Mouse (Mus musculus) CH12.LX (cell line): Measurements from ENCODE around the gene Krtap24-1. TPM values are rescaled to one million over a fixed set of nuclear protein-coding genes. Genes with fewer than 3 reads are reported as not detected.

Experiments
- DNase-seq: peaks from one replicate; pipeline ENCODE4 v3.0.0-alpha.2; 2013; ENCODE audit errors: extremely low read depth
- H3K27ac ChIP-seq: 2 replicates; pipeline ENCODE4 v1.5.1; 2012; ENCODE audit warnings: low read depth, mild to moderate bottlenecking, control low read depth, moderate library complexity; ENCODE audit not compliant: insufficient read depth
- H3K27me3 ChIP-seq: replicated peaks from 2 replicates; pipeline ENCODE3; 2012; ENCODE audit warnings: inconsistent platforms
- H3K36me3 ChIP-seq, 2 experiments: replicated peaks in 1 of 2; 2 replicates each; pipeline versions ENCODE3 to v1.6.1; 2012; ENCODE audit warnings: inconsistent platforms in 1 of 2, low read length in 1 of 2, mild to moderate bottlenecking in 1 of 2, mixed read lengths in 1 of 2, moderate library complexity in 1 of 2; ENCODE audit not compliant: control insufficient read depth in 1 of 2, insufficient read depth in 1 of 2
- H3K4me1 ChIP-seq, 2 experiments: 2 replicates each; pipeline ENCODE4 v1.6.1; 2012; ENCODE audit warnings: inconsistent platforms in 1 of 2, moderate library complexity in 1 of 2; ENCODE audit not compliant: insufficient read depth in 2 of 2, control insufficient read depth in 1 of 2
- H3K4me2 ChIP-seq: 2 replicates; pipeline ENCODE4 v1.6.1; 2012; ENCODE audit warnings: low read depth, mild to moderate bottlenecking, control low read depth; ENCODE audit not compliant: poor library complexity, insufficient read depth, severe bottlenecking
- H3K4me3 ChIP-seq, 3 experiments: fragments of 150-350 bp in 1 of 3; sonication (generic) in 1 of 3; replicated peaks in 1 of 3; 2 replicates each; pipeline versions ENCODE3 to v1.5.1; 2011 to 2012; ENCODE audit warnings: low read depth in 2 of 3, low read length in 2 of 3, mild to moderate bottlenecking in 2 of 3, moderate library complexity in 2 of 3, control low read depth in 1 of 3, improper control_type of control experiment in 1 of 3, inconsistent platforms in 1 of 3, mixed read lengths in 1 of 3; ENCODE audit not compliant: poor library complexity in 1 of 3
- H3K79me2 ChIP-seq: replicated peaks from 2 replicates; pipeline ENCODE4 v1.6.1; 2012; ENCODE audit warnings: mild to moderate bottlenecking, moderate library complexity; ENCODE audit not compliant: control insufficient read depth, poor library complexity, insufficient read depth, severe bottlenecking; ENCODE audit errors: extremely low read depth
- H3K9ac ChIP-seq: 2 replicates; pipeline ENCODE4 v1.6.1; 2012; ENCODE audit warnings: low read depth, mild to moderate bottlenecking, control low read depth, moderate library complexity; ENCODE audit not compliant: insufficient read depth
- H3K9me3 ChIP-seq: replicated peaks from 2 replicates; pipeline ENCODE3; 2012; ENCODE audit warnings: low read length, inconsistent platforms, mixed read lengths
- BHLHE40 ChIP-seq: IDR thresholded peaks from 2 replicates; pipeline ENCODE4 v1.6.1; 2011; ENCODE audit warnings: mild to moderate bottlenecking, low read depth, low read length, improper control_type of control experiment
- CHD2 ChIP-seq: IDR thresholded peaks from 2 replicates; pipeline ENCODE4 v1.6.1; 2011; ENCODE audit warnings: low read length, improper control_type of control experiment
- CTCF ChIP-seq, 2 experiments: IDR thresholded peaks in 1 of 2; conservative IDR thresholded peaks in 1 of 2; 2 replicates each; pipeline ENCODE4 v1.5.1; 2011 to 2012; ENCODE audit warnings: low read depth in 2 of 2, low read length in 2 of 2, improper control_type of control experiment in 1 of 2, inconsistent platforms in 1 of 2, mild to moderate bottlenecking in 1 of 2, moderate library complexity in 1 of 2
- E2F4 ChIP-seq: IDR thresholded peaks from 2 replicates; pipeline ENCODE4 v1.6.1; 2011; ENCODE audit warnings: low read depth, low read length, improper control_type of control experiment; ENCODE audit not compliant: insufficient replicate concordance
- EP300 ChIP-seq: IDR thresholded peaks from 2 replicates; pipeline ENCODE4 v1.6.1; 2011; ENCODE audit warnings: low read length, improper control_type of control experiment
- IRF4 ChIP-seq: IDR thresholded peaks from 2 replicates; pipeline ENCODE4 v1.6.1; 2014; ENCODE audit warnings: low read depth, mild to moderate bottlenecking, inconsistent platforms, low read length, improper control_type of control experiment
- JUN ChIP-seq: IDR thresholded peaks from 2 replicates; pipeline ENCODE4 v1.6.1; 2011; ENCODE audit warnings: low read depth, mild to moderate bottlenecking, low read length, improper control_type of control experiment, moderate library complexity; ENCODE audit not compliant: insufficient read depth
- JUND ChIP-seq: conservative IDR thresholded peaks from 2 replicates; pipeline ENCODE4 v1.6.1; 2011; ENCODE audit warnings: low read depth, low read length, improper control_type of control experiment
- MAFK ChIP-seq: IDR thresholded peaks from 2 replicates; pipeline ENCODE4 v1.6.1; 2011; ENCODE audit warnings: low read length, improper control_type of control experiment; ENCODE audit not compliant: insufficient replicate concordance
- MAX ChIP-seq: IDR thresholded peaks from 2 replicates; pipeline ENCODE4 v1.6.1; 2011; ENCODE audit warnings: low read length, improper control_type of control experiment
- MEF2A ChIP-seq: IDR thresholded peaks from 2 replicates; pipeline ENCODE4 v1.6.1; 2014; ENCODE audit warnings: low read depth, mild to moderate bottlenecking, inconsistent platforms, low read length, improper control_type of control experiment, borderline replicate concordance
- PAX5 ChIP-seq: IDR thresholded peaks from 2 replicates; pipeline ENCODE4 v1.6.1; 2012; ENCODE audit warnings: low read length, inconsistent platforms, mixed read lengths
- RCOR1 ChIP-seq: conservative IDR thresholded peaks from 2 replicates; pipeline ENCODE4 v1.6.1; 2012; ENCODE audit warnings: low read depth, mild to moderate bottlenecking, inconsistent platforms, low read length, improper control_type of control experiment
- TBP ChIP-seq: conservative IDR thresholded peaks from 2 replicates; pipeline ENCODE4 v1.6.1; 2011; ENCODE audit warnings: low read depth, low read length, improper control_type of control experiment
- TCF12 ChIP-seq: IDR thresholded peaks from 2 replicates; pipeline ENCODE4 v1.6.1; 2014; ENCODE audit warnings: low read depth, mild to moderate bottlenecking, inconsistent platforms, low read length, improper control_type of control experiment
- UBTF ChIP-seq: IDR thresholded peaks from 2 replicates; pipeline ENCODE4 v1.6.1; 2012; ENCODE audit warnings: low read depth, mild to moderate bottlenecking, inconsistent platforms, low read length, improper control_type of control experiment, moderate library complexity
- USF2 ChIP-seq: conservative IDR thresholded peaks from 2 replicates; pipeline ENCODE4 v1.6.1; 2011; ENCODE audit warnings: low read depth, low read length, improper control_type of control experiment
- dilution Hi-C: fragments of 300-500 bp; cut with MboI; formaldehyde crosslinking; loops from 2 replicates; pipeline ENCODE4 v1.14.3; 2020; ENCODE audit warnings: low sequenced_read_pairs; ENCODE audit not compliant: extremely low pct_unique_long_range_greater_than_20kb, extremely low pct_ligation_motif_present
- in situ Hi-C: fragments of 300-500 bp; cut with MboI; formaldehyde crosslinking; loops from 3 replicates; pipeline ENCODE4 v1.14.3; 2019; ENCODE audit warnings: low sequenced_read_pairs, low pct_ligation_motif_present, low pct_unique_long_range_greater_than_20kb, mixed read lengths
- polyA plus RNA-seq: library from polyadenylated mRNA; unstranded; fragments of >175 nt; gene quantifications from 2 replicates; pipeline ENCODE4 v1.2.1, GENCODE M21; 2012; ENCODE audit warnings: low read depth; ENCODE audit not compliant: insufficient read length
- total RNA-seq, 2 experiments: library from RNA; depleted of rRNA; stranded (reverse); fragments of 300-350 nt in 1 of 2; fragments of >200 nt in 1 of 2; gene quantifications; 2 replicates each; pipeline ENCODE4 v1.2.3; 2012 to 2014

Krtap24-1 gene
- total and polyA plus RNA-seq, 3 experiments, result not detected

- Histone ChIP-seq H3K27ac (no peak overlapping the region), H3K4me3 (no peak overlapping the region), H3K4me2 (no peak overlapping the region), H3K9me3 (peaks cover 48% of the 10 kb centered on the region), H3K27me3 (no peaks in the 10 kb centered on the region), H3K9ac (no peak overlapping the region), H3K36me3 (no peaks in the 10 kb centered on the region), H3K79me2 (no peaks in the 10 kb centered on the region), H3K4me1 (no peaks in the 10 kb centered on the region)
- no peak for DNase-seq
- no peak for TF ChIP-seq UBTF
- TF ChIP-seq TBP, result no peak
- TF ChIP-seq E2F4, result no peak
- dilution Hi-C loops (no loop called here), in situ Hi-C loops (no loop called here)
Observed at GRCm38 (mm10) chr16:88569732-88570131, 42.3 kb downstream of the Krtap24-1 start.

- in situ Hi-C loops (no loop called here), dilution Hi-C loops (no loop called here)
- no peaks in the 10 kb centered on the region for H3K27me3 ChIP-seq
- no peak overlapping the region for H3K4me2 ChIP-seq
- no peak overlapping the region for H3K27ac ChIP-seq
- TF ChIP-seq TCF12, result no peak
- TF ChIP-seq USF2, result no peak
- TF ChIP-seq JUND, result no peak
- no peak for TF ChIP-seq CTCF (conservative IDR thresholded peaks at IDR 0.05 in 1 of 2, IDR thresholded peaks at IDR 0.05 in 1 of 2; ENCODE audit: low read depth in 2 of 2, low read length in 2 of 2)
- TF ChIP-seq BHLHE40, result no peak
- no peak for TF ChIP-seq UBTF
- TF ChIP-seq MEF2A, result no peak
- no peak for TF ChIP-seq IRF4
- TF ChIP-seq PAX5, result no peak
- TF ChIP-seq RCOR1, result no peak
- no peak for TF ChIP-seq CHD2
- TF ChIP-seq E2F4, result no peak
- no peak for TF ChIP-seq MAX
- TF ChIP-seq TBP, result no peak
- no peak for TF ChIP-seq EP300
- no peak for TF ChIP-seq MAFK
- TF ChIP-seq JUN, result no peak
- no peaks in the 10 kb centered on the region for H3K4me1 ChIP-seq
- H3K36me3 ChIP-seq, result no peaks in the 10 kb centered on the region
- DNase-seq, result no peak
- H3K9ac ChIP-seq, result no peak overlapping the region
- no peak overlapping the region for H3K4me3 ChIP-seq
- peaks cover 45% of the 10 kb centered on the region for H3K9me3 ChIP-seq
- no peaks in the 10 kb centered on the region for H3K79me2 ChIP-seq
Observed at GRCm38 (mm10) chr16:88569096-88569495, 43.0 kb downstream of the Krtap24-1 start.
